Mouse (Mus musculus) midbrain, embryonic 16.5 days (tissue): ENCODE measurements around the gene Psmc3ip. TPM values are rescaled to one million over a fixed set of nuclear protein-coding genes. Genes with fewer than 3 reads are reported as not detected.

Experiments
- ATAC-seq: fragments of 200-750 bp; cut with Nextera tagmentation; 2 replicates; pipeline ENCODE4 v1.8.0; 2017; ENCODE audit warnings: moderate TSS enrichment
- H3K27ac ChIP-seq: fragments of 300-500 bp; sonication (generic); 2 replicates; pipeline ENCODE4 v1.5.1; 2014; ENCODE audit warnings: mild to moderate bottlenecking, low read length, mixed read lengths
- H3K27me3 ChIP-seq: fragments of 300-500 bp; sonication (generic); 2 replicates; pipeline ENCODE4 v1.6.1; 2014; ENCODE audit warnings: low read depth, low read length, mixed read lengths; ENCODE audit not compliant: control insufficient read depth, insufficient read depth
- H3K36me3 ChIP-seq: fragments of 300-500 bp; sonication (generic); 2 replicates; pipeline ENCODE4 v1.6.1; 2014; ENCODE audit warnings: mild to moderate bottlenecking, low read length, moderate library complexity, mixed read lengths; ENCODE audit not compliant: control insufficient read depth, insufficient read depth
- H3K4me1 ChIP-seq: fragments of 300-500 bp; sonication (generic); 2 replicates; pipeline ENCODE4 v1.6.1; 2014; ENCODE audit warnings: mild to moderate bottlenecking, low read length, mixed read lengths; ENCODE audit not compliant: control insufficient read depth, insufficient read depth
- H3K4me2 ChIP-seq: fragments of 300-500 bp; sonication (generic); 2 replicates; pipeline ENCODE4 v1.6.1; 2014; ENCODE audit warnings: mild to moderate bottlenecking, low read length, mixed read lengths
- H3K4me3 ChIP-seq: fragments of 300-500 bp; sonication (generic); 2 replicates; pipeline ENCODE4 v1.5.1; 2014; ENCODE audit warnings: low read depth, mild to moderate bottlenecking, low read length, moderate library complexity, mixed read lengths
- H3K9ac ChIP-seq: fragments of 300-500 bp; sonication (generic); 2 replicates; pipeline ENCODE4 v1.6.1; 2014; ENCODE audit warnings: low read depth, low read length, mixed read lengths
- H3K9me3 ChIP-seq: fragments of 300-500 bp; sonication (generic); replicated peaks from 2 replicates; pipeline ENCODE4 v1.6.1; 2014; ENCODE audit warnings: mild to moderate bottlenecking, low read length, mixed read lengths; ENCODE audit not compliant: control insufficient read depth, poor library complexity, severe bottlenecking
- WGBS: fragments of 180-500 bp; shearing (Covaris S2); extraction: QIAGEN DNeasy Blood & Tissue Kit; methylation state at CpG from one replicate; pipeline ENCODE4 v1.1.7; 2014; 5-methylcytosine and 5-hydroxymethylcytosine counted together
- polyA plus RNA-seq: library from polyadenylated mRNA; unstranded; fragments of >200 nt; fragmentation: Nextera tagmentation; extraction: Ambion mirVana; gene quantifications from 2 replicates; pipeline ENCODE4 v1.2.1, GENCODE M21; 2015

Gene Psmc3ip
- polyA plus RNA-seq, 1 experiment from 2014 or later, result 15.2 TPM

DNA sequence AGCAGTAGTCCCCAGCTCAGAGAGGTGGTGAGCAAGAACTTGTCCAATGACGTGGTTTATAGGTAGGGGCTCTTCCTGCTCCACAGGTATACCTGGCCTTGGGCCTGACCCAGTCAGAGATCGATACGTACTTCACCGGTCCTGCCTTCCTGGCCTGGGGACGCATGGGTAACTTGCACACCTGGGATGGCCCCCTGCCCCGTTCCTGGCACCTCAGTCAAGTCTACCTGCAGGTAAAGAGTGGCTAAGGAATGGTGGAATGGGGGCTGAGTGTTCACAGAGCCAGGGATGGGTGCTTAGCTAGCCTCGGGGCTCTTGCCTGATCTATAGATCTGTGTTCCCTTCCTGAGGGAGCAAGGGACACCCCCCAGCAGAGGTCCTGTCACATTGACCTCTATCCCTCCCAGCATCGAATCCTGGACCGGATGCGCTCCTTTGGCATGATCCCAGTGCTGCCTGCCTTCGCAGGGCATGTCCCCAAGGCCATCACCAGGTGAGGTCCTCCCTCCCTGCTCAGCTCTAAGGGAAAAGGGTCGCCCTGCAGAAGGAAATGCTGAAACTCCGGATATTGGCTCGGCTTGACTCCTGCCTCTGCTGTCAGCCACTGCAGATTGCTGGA, 23.3 kb downstream of the Psmc3ip start:
- no peaks in the 10 kb centered on the region; the same call in 1 of the 2 replicates for H3K36me3 ChIP-seq
- no peak overlapping the region for H3K9ac ChIP-seq
- no peaks in the 10 kb centered on the region for H3K27me3 ChIP-seq
- H3K9me3 ChIP-seq, result no peaks in the 10 kb centered on the region
- no peak overlapping the region for H3K4me2 ChIP-seq
- peaks cover 11% of the 10 kb centered on the region for H3K4me1 ChIP-seq
- ATAC-seq, result no peak
- H3K4me3 ChIP-seq, result no peak overlapping the region
- WGBS, result 74% methylated on average over 14 of the region's 14 CpGs
- no peak overlapping the region for H3K27ac ChIP-seq

DNA sequence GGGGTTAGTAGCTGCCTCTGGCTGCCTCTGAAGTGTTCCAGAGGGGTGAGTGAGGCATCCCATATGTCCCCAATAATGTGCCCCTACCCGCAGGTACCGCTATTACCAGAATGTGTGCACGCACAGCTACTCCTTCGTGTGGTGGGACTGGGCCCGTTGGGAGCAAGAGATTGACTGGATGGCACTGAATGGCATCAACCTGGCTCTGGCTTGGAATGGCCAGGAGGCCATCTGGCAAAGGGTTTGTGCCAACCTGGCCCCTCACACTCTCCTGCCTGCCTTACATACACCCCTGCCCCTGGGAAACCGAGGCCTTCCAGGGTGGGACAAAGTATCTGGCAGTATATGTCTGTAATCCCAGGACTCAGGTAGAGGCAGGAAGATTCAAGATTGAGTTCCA, 24.2 kb downstream of the Psmc3ip start:
- Histone ChIP-seq H3K27ac (no peak overlapping the region), H3K36me3 (no peaks in the 10 kb centered on the region), H3K4me3 (peak overlapping the region; percentile 78; the same call in 1 of the 2 replicates), H3K4me2 (peak overlapping the region; percentile 94), H3K27me3 (no peaks in the 10 kb centered on the region), H3K9me3 (no peaks in the 10 kb centered on the region), H3K4me1 (peaks cover 13% of the 10 kb centered on the region), H3K9ac (peak overlapping the region; percentile 92; the same call in 1 of the 2 replicates)
- WGBS, result 76% methylated on average over 6 of the region's 6 CpGs
- no peak; the same call in 1 of the 2 replicates for ATAC-seq

DNA sequence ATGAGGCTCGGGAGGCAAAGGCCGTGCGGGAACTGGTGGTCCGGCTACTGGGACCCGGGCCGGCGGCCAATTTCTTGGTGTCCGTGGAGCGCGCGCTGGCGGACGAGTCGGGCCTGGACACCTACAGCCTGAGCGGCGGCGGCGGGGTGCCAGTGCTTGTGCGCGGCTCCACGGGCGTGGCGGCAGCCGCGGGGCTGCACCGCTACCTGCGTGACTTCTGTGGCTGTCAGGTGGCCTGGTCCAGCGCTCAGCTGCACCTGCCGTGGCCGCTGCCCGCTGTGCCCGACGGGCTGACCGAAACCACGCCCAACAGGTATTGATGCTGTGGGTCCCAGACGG, 25.1 kb downstream of the Psmc3ip start:
- peak overlapping the region; percentile 92 for H3K9ac ChIP-seq
- ATAC-seq, result peak; percentile 65
- H3K4me1 ChIP-seq, result peaks cover 13% of the 10 kb centered on the region
- peak overlapping the region; percentile 94 for H3K4me2 ChIP-seq
- WGBS, result under 1% methylated on average over 36 of the region's 36 CpGs
- H3K27me3 ChIP-seq, result no peaks in the 10 kb centered on the region
- H3K9me3 ChIP-seq, result no peaks in the 10 kb centered on the region
- H3K27ac ChIP-seq, result peak overlapping the region; percentile 82
- peak overlapping the region; percentile 78 for H3K4me3 ChIP-seq
- no peaks in the 10 kb centered on the region for H3K36me3 ChIP-seq

DNA sequence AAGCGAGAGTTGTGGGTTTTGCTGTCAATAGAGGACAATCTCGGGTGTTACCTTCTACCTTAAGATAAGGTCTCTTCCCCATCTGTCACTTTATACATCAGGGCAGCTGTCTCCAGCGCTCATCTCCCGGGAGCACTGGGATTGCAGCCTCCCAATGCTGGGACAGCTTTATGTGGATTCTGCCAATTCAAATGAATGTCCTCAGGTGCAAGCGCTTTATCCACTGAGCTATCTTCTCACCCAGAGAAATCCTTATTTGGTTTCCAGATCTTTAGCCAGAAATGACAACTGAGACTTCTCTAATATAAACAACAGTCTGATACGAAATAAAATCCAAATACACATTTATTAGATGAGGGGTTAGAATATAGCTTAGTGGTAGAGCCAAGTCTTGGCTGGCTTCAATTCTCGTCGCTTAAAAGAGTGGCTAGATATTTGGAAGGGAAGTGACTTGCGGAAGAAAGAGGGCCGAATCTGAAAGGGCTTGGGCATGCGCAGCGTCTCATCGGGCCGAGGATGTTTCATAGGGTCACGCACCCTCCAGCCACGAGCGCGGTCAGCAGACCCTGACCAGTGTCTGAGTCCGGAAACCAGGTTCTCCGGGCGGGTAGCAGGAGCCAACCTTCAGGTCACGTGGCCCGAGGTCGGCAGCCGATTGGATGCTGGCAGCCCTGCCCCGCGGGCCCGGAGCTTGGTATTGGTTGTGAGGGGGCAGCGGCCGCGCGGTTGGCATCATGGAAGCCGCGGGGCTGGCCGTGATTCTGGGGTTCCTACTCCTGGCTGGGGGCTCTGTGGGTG, 25.6 kb downstream of the Psmc3ip start, which contains the start of gene Naglu:
Naglu (plus strand) TSS at position 622 of the 798 bp plus-strand sequence.
- H3K27me3 ChIP-seq, result no peaks in the 10 kb centered on the region
- H3K4me3 ChIP-seq, result peak within 1 kb of the TSS; percentile 78
- peak within 1 kb of the TSS; percentile 92 for H3K9ac ChIP-seq
- peak within 1 kb of the TSS; percentile 94 for H3K4me2 ChIP-seq
- peaks cover 13% of the 10 kb centered on the region for H3K4me1 ChIP-seq
- H3K9me3 ChIP-seq, result no peaks in the 10 kb centered on the region
- peak; percentile 88 for ATAC-seq
- 3% methylated on average over 35 of the region's 35 CpGs for WGBS
- peak within 1 kb of the TSS; percentile 82 for H3K27ac ChIP-seq
- H3K36me3 ChIP-seq, result no peaks in the 10 kb centered on the region

DNA sequence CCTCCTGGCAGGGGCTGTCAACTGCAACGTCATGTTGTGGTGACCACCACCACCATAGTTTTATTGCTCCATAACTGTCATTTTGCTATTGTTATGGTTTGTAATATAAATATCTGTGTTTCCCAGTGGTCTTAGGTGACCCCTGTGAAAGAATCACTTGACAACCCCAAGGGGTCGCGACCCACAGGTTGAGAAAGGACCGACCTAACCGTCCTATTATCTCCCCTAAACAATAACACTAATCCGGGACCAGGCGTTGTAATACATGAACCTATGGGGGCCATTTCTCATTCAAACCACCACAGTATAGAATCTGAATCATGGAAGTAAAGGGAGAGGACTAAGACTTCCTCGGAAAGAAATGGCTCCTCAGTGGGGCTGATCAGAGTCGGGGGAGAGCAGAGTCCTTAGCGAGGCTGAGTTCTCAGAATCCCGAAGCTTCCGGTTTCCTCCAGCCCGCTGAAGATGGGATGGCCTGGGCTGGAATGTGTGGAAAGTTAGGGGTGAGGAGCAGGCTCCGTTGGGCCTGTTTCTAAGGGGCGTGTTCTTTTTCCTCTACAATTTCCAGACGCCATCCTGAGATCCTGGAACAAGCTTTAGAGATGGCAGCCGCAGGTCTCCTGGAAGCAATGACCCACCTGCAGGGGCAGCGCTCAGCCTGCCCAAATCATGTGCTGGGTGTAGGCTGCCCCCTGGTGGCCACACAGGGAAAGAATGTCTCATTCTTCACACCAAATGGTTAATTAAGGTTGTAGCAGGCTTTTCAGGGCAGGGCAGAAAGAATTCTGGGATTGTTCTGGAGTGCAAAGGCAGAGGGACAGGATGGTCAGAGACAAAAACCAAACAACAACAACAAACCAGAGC, 28.5 kb downstream of the Psmc3ip start:
- H3K36me3 ChIP-seq, result peaks cover 11% of the 10 kb centered on the region
- H3K9me3 ChIP-seq, result no peaks in the 10 kb centered on the region
- H3K4me3 ChIP-seq, result peak overlapping the region; percentile 27
- no peak for ATAC-seq
- H3K9ac ChIP-seq, result peak overlapping the region; percentile 27; the same call in 1 of the 2 replicates
- H3K27me3 ChIP-seq, result no peaks in the 10 kb centered on the region
- peaks cover 13% of the 10 kb centered on the region for H3K4me1 ChIP-seq
- 21% methylated on average over 18 of the region's 18 CpGs for WGBS
- peak overlapping the region; percentile 35; the same call in 1 of the 2 replicates for H3K27ac ChIP-seq
- H3K4me2 ChIP-seq, result peak overlapping the region; percentile 56

DNA sequence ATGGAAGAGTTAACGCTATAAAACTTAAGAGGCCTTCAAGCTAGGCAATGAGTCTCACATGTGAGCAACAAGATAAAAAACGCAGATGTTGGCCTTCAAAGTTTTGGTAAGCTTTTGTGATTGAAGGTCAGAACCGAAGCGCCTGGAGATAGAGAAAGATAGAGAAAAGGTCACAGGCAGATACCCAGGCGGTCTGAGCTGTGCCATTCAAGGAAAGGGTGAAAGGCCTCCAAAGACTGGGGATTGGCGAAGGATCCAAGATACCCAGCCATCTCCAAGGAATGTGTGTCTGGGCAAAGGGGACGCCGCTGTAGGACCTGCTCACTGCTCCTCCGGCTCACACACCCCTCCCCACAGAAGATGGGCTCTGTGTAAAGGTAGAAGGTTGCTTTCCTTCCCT, 30.2 kb downstream of the Psmc3ip start:
- no peaks in the 10 kb centered on the region for H3K9me3 ChIP-seq
- peaks cover 5% of the 10 kb centered on the region; the same call in 1 of the 2 replicates for H3K4me1 ChIP-seq
- H3K9ac ChIP-seq, result no peak overlapping the region
- WGBS, result 92% methylated on average over 9 of the region's 9 CpGs
- no peak overlapping the region for H3K27ac ChIP-seq
- no peak overlapping the region for H3K4me3 ChIP-seq
- no peaks in the 10 kb centered on the region for H3K27me3 ChIP-seq
- peaks cover 21% of the 10 kb centered on the region for H3K36me3 ChIP-seq
- H3K4me2 ChIP-seq, result no peak overlapping the region
- ATAC-seq, result no peak

DNA sequence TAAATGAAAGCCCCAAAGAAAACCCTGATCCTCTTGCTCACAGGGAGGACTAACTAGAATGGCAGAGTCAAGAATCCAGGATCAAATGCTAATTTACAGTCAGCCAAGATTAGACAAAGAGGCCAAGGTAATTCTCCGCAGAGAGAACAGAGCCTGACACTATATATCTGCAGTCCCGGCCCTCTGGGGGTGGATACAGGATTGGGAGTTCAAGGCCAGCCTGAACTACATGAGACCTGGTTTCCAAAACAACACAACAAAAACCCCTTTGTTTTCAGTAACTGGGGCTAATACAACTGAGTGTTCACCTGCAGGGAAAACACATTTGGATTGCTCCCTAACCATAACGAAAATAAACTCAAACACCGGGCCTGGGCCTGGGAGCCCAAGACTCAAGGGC, 30.8 kb downstream of the Psmc3ip start:
- H3K27ac ChIP-seq, result peak overlapping the region; percentile 70; the same call in 1 of the 2 replicates
- H3K36me3 ChIP-seq, result peaks cover 24% of the 10 kb centered on the region
- no peak overlapping the region for H3K4me3 ChIP-seq
- no peaks in the 10 kb centered on the region for H3K9me3 ChIP-seq
- WGBS, result 88% methylated on average over 4 of the region's 4 CpGs
- no peak overlapping the region for H3K4me2 ChIP-seq
- H3K4me1 ChIP-seq, result peaks cover 5% of the 10 kb centered on the region; the same call in 1 of the 2 replicates
- H3K27me3 ChIP-seq, result no peaks in the 10 kb centered on the region
- ATAC-seq, result no peak
- no peak overlapping the region for H3K9ac ChIP-seq

DNA sequence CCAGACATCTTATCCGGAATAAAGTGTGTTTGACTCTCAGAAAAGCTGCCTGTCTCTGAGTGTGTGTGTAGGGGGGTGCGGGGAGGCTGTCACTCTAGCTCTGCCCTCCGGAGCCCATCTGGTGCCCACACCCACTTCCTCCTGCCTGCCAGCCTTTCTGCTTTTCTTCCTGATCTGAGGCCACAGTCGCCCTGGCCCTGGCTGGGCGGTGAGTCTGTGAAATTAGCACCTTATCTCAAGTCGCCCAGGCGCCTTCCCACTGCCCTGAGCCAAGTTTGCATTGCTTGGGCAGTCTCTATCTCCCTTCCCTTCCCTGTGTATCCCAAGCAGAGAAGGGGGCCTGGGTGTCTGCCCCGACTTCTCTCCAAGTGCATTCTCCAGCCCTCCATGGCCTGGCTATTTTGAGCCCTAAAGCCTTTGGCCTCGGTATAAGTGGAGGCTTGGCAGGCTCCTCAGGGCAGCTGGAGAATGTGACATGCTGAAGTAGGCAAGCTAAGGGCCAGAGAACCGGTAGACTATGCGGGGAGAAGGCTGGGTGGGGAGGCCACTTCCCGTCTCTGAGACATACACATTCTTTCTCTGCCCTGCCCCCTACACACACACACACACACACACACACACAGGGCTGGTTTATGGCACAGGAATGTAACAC, 31.4 kb downstream of the Psmc3ip start:
- peaks cover 28% of the 10 kb centered on the region for H3K36me3 ChIP-seq
- H3K9ac ChIP-seq, result no peak overlapping the region
- no peak overlapping the region for H3K4me2 ChIP-seq
- H3K27ac ChIP-seq, result peak overlapping the region; percentile 70
- no peak for ATAC-seq
- H3K9me3 ChIP-seq, result no peaks in the 10 kb centered on the region
- no peaks in the 10 kb centered on the region for H3K27me3 ChIP-seq
- H3K4me3 ChIP-seq, result no peak overlapping the region
- 0 out of 2 replicates have a peak, but pooled peaks cover 2% of the 10 kb centered on the region for H3K4me1 ChIP-seq
- WGBS, result 67% methylated on average over 12 of the region's 12 CpGs
